Comparison of ENCODE assay signal across 21 mouse cellular contexts in the genomic region with DNA sequence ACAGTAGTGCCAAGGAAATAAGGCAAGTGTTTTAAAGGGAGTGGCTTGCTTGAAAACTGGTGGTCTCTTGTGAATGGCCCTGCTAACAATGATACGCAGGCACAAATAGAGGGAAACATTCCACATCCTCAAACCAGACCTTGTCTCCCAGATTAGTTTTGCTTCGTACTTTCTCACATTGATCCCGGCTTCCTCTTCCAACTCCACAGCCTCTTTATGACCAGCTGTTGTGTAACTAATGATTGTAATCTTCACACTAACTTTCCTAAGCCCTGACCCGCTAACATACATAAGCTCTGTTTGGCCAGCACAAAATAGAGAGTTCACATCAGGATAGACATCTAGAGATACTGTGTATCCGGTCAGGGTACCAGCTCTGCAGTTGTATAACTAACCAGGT.
DNase-seq lines count a peak whose midpoint lies in the region; ATAC-seq lines count a peak whose summit lies in the region.
"Had no signal": no experiment of that assay in that cellular context is flagged by ENCODE, and none has a peak within 500 bp of the region (broad histone marks: within the 10 kb centered on the region; RNA-seq: fewer than 3 reads in every experiment).

No protein-coding gene starts in this region.

- 84% methylated on average over 5 of the region's 5 CpGs for WGBS in kidney, embryonic 16.5 days
- WGBS in lung, embryonic 16.5 days, result 73% methylated on average over 5 of the region's 5 CpGs
- 90% methylated on average over 5 of the region's 5 CpGs for WGBS in neural tube, embryonic 15.5 days

- H3K27me3 ChIP-seq in kidney, embryonic 16.5 days (ENCODE audit: insufficient read depth, low read length), result no peaks in the 10 kb centered on the region
- no peaks in the 10 kb centered on the region for H3K27me3 ChIP-seq in lung, embryonic 16.5 days (ENCODE audit: control insufficient read depth, insufficient read depth, low read depth, low read length)
- no peaks in the 10 kb centered on the region for H3K27me3 ChIP-seq in neural tube, embryonic 15.5 days (replicated peaks)
- H3K27me3 ChIP-seq: embryonic facial prominence, embryonic 13.5 days; forebrain, embryonic 15.5 days; heart, embryonic 13.5 days; hindbrain, embryonic 12.5 days had no signal

- no peak for DNase-seq in kidney, adult 9 months
- DNase-seq in lung, adult 18-20 months, result no peak
- peak; percentile 61 for DNase-seq in gonadal fat pad, adult 2 months (ENCODE audit: low read depth)
- DNase-seq in cerebellum, postnatal 36 days, result no peak
- DNase-seq: adrenal gland, adult 8-10 months; adrenal gland, postnatal 36 days; cerebellum, adult 11 months; cerebellum, adult 8-10 months; cerebellum, postnatal 14 days; gastrocnemius, postnatal 36 days; heart, postnatal 4 days had no signal

- no peak overlapping the region for H3K4me3 ChIP-seq in kidney, embryonic 16.5 days (ENCODE audit: low read length)
- no peak overlapping the region for H3K4me3 ChIP-seq in lung, embryonic 16.5 days (ENCODE audit: low read length)
- H3K4me3 ChIP-seq in neural tube, embryonic 15.5 days (replicated peaks), result no peak overlapping the region
- H3K4me3 ChIP-seq: embryonic facial prominence, embryonic 13.5 days; forebrain, embryonic 10.5 days; forebrain, embryonic 15.5 days; heart, embryonic 13.5 days; hindbrain, embryonic 12.5 days had no signal

- H3K36me3 ChIP-seq in kidney, embryonic 16.5 days (ENCODE audit: insufficient read depth, low read length), result no peaks in the 10 kb centered on the region
- no peaks in the 10 kb centered on the region for H3K36me3 ChIP-seq in lung, embryonic 16.5 days (ENCODE audit: control insufficient read depth, insufficient read depth, low read length)
- H3K36me3 ChIP-seq in neural tube, embryonic 15.5 days, result no peaks in the 10 kb centered on the region
- H3K36me3 ChIP-seq: embryonic facial prominence, embryonic 13.5 days; forebrain, embryonic 10.5 days; forebrain, embryonic 15.5 days; heart, embryonic 13.5 days; hindbrain, embryonic 12.5 days had no signal

- no peaks in the 10 kb centered on the region for H3K9me3 ChIP-seq in kidney, embryonic 16.5 days (ENCODE audit: low read length)
- no peaks in the 10 kb centered on the region for H3K9me3 ChIP-seq in lung, embryonic 16.5 days (ENCODE audit: control insufficient read depth, low read length)
- no peaks in the 10 kb centered on the region for H3K9me3 ChIP-seq in neural tube, embryonic 15.5 days (replicated peaks)
- H3K9me3 ChIP-seq: embryonic facial prominence, embryonic 13.5 days; forebrain, embryonic 10.5 days; forebrain, embryonic 15.5 days; heart, embryonic 13.5 days; hindbrain, embryonic 12.5 days had no signal

- peak overlapping the region; percentile 21; the same call in 1 of the 2 replicates for H3K27ac ChIP-seq in kidney, embryonic 16.5 days (ENCODE audit: low read length)
- H3K27ac ChIP-seq in lung, embryonic 16.5 days (ENCODE audit: low read length), result peak overlapping the region; percentile 56
- H3K27ac ChIP-seq in neural tube, embryonic 15.5 days (replicated peaks), result no peak overlapping the region
- H3K27ac ChIP-seq: embryonic facial prominence, embryonic 13.5 days; forebrain, embryonic 10.5 days; forebrain, embryonic 15.5 days; heart, embryonic 13.5 days; hindbrain, embryonic 12.5 days had no signal

- no peak for ATAC-seq in kidney, embryonic 16.5 days (ENCODE audit: low FRiP score, low TSS enrichment)
- ATAC-seq in lung, embryonic 16.5 days (ENCODE audit: low read depth), result no peak
- 0 out of 2 replicates have a peak, but pooled peaks have one; percentile 11 for ATAC-seq in megakaryocyte progenitor cell, adult 5-6 weeks (replicated peaks; ENCODE audit: poor library complexity)
- ATAC-seq in neural tube, embryonic 15.5 days (ENCODE audit: low FRiP score), result no peak
- ATAC-seq: forebrain, embryonic 15.5 days; hindbrain, embryonic 16.5 days had no signal

- no peak overlapping the region for H3K9ac ChIP-seq in kidney, embryonic 16.5 days (replicated peaks; ENCODE audit: low read length)
- H3K9ac ChIP-seq in lung, embryonic 16.5 days (ENCODE audit: low read length), result no peak overlapping the region
- H3K9ac ChIP-seq in neural tube, embryonic 15.5 days (replicated peaks), result no peak overlapping the region
- H3K9ac ChIP-seq: embryonic facial prominence, embryonic 13.5 days; forebrain, embryonic 15.5 days; heart, embryonic 13.5 days; hindbrain, embryonic 12.5 days had no signal

- H3K4me1 ChIP-seq in kidney, embryonic 16.5 days (ENCODE audit: insufficient read depth, low read length), result no peaks in the 10 kb centered on the region
- H3K4me1 ChIP-seq in lung, embryonic 16.5 days (replicated peaks; ENCODE audit: control insufficient read depth, insufficient read depth, low read length), result no peaks in the 10 kb centered on the region
- no peaks in the 10 kb centered on the region for H3K4me1 ChIP-seq in neural tube, embryonic 15.5 days
- H3K4me1 ChIP-seq: embryonic facial prominence, embryonic 13.5 days; forebrain, embryonic 15.5 days; heart, embryonic 13.5 days; hindbrain, embryonic 12.5 days had no signal

- no peak overlapping the region for H3K4me2 ChIP-seq in kidney, embryonic 16.5 days (replicated peaks; ENCODE audit: low read depth, low read length)
- H3K4me2 ChIP-seq in lung, embryonic 16.5 days (ENCODE audit: low read depth, low read length), result no peak overlapping the region
- no peak overlapping the region for H3K4me2 ChIP-seq in neural tube, embryonic 15.5 days
- H3K4me2 ChIP-seq: embryonic facial prominence, embryonic 13.5 days; forebrain, embryonic 15.5 days; heart, embryonic 13.5 days; hindbrain, embryonic 12.5 days had no signal
